8 mouse cellular contexts compared by ENCODE assay signal in genomic region chr7:80882830-80883505, GRCm38 (mm10). TPM values are rescaled to one million over a fixed set of nuclear protein-coding genes. Genes with fewer than 3 reads are reported as not detected.
A peak's percentile ranks its signal among the peaks of the same experiment; 100 is the strongest.
DNase-seq lines count a peak whose midpoint lies in the region; ATAC-seq lines count a peak whose summit lies in the region.

No protein-coding gene starts in this region.

- peak overlapping the region; percentile 43 for H3K4me2 ChIP-seq in hindbrain, embryonic 13.5 days

- DNase-seq in CD4-positive, CD25-positive, alpha-beta regulatory T cell, adult 2 months (ENCODE audit: low read depth, low spot score), result peak; percentile 93
- DNase-seq in brain, adult 2 months (ENCODE audit: low read depth, low spot score), result peak; percentile 97
- peak; percentile 63 to 71 for DNase-seq in layer of hippocampus, postnatal 10 days (ENCODE audit: low spot score in 2 of 2)
- peak; percentile 82 for DNase-seq in lung, postnatal 10 days
- DNase-seq in retina, postnatal 1 day, result peak; percentile 90
- DNase-seq in yolk sac, embryonic 10.5 days (ENCODE audit: low spot score), result peak; percentile 89

- H3K27ac ChIP-seq in hindbrain, embryonic 13.5 days, result no peak overlapping the region

- H3K36me3 ChIP-seq in hindbrain, embryonic 13.5 days, result peaks cover 5% of the 10 kb centered on the region

- 0 out of 2 replicates have a peak, but pooled peaks have one; percentile 25 for ATAC-seq in erythroblast, adult 5-6 weeks (replicated peaks; ENCODE audit: low FRiP score, poor library complexity, severe bottlenecking)
- peak; percentile 75 for ATAC-seq in hindbrain, embryonic 13.5 days (ENCODE audit: low FRiP score)

- no peaks in the 10 kb centered on the region for H3K27me3 ChIP-seq in hindbrain, embryonic 13.5 days

- H3K4me3 ChIP-seq in hindbrain, embryonic 13.5 days, result peak overlapping the region; percentile 16; the same call in 1 of the 2 replicates

- no peaks in the 10 kb centered on the region for H3K9me3 ChIP-seq in hindbrain, embryonic 13.5 days

- 0 out of 2 replicates have a peak overlapping the region, but pooled peaks have one; percentile 8 for H3K9ac ChIP-seq in hindbrain, embryonic 13.5 days

- 26% methylated on average over 14 of the region's 14 CpGs for WGBS in hindbrain, embryonic 13.5 days

- peaks cover 4% of the 10 kb centered on the region for H3K4me1 ChIP-seq in hindbrain, embryonic 13.5 days (replicated peaks)

RNA-seq across cellular contexts. Expression of gene Wdr73, which starts 18.1 kb away (rescaled TPM):
- total RNA-seq in erythroblast, adult 5-6 weeks (2015; ENCODE audit: low replicate concordance), result 6.7 and 9.0 TPM in 2 replicates
- 3.2 and 10.3 TPM in 2 replicates for total RNA-seq in erythroblast, adult 5-6 weeks (2017; ENCODE audit: low replicate concordance)
- polyA plus RNA-seq in hindbrain, embryonic 13.5 days (2015; fragmentation: Nextera tagmentation; extraction: Ambion mirVana), result 36.5 and 41.5 TPM in 2 replicates
- 10 to 100 TPM; 28.4 to 33.4 TPM for total RNA-seq in layer of hippocampus, postnatal 10 days (2021)

RNA-seq across cellular contexts. Expression of gene Nmb, which starts 21.9 kb away (rescaled TPM):
- total RNA-seq in erythroblast, adult 5-6 weeks (2015; ENCODE audit: low replicate concordance), result not detected in 2 replicates
- total RNA-seq in erythroblast, adult 5-6 weeks (2017; ENCODE audit: low replicate concordance), result 7.9 TPM in 1 of 2 replicates, not detected in the other
- 7.4 and 8.0 TPM in 2 replicates for polyA plus RNA-seq in hindbrain, embryonic 13.5 days (2015; fragmentation: Nextera tagmentation; extraction: Ambion mirVana)
- total RNA-seq in layer of hippocampus, postnatal 10 days (2021), result 10 to 100 TPM in 1 of 2 experiments, 1 to 10 TPM in 1; 9.9 to 12.7 TPM

RNA-seq across cellular contexts. Expression of gene Zscan2, which starts 22.2 kb away (rescaled TPM):
- 0.58 and 0.63 TPM in 2 replicates for total RNA-seq in erythroblast, adult 5-6 weeks (2015; ENCODE audit: low replicate concordance)
- total RNA-seq in erythroblast, adult 5-6 weeks (2017; ENCODE audit: low replicate concordance), result 2.7 TPM in 1 of 2 replicates, not detected in the other
- polyA plus RNA-seq in hindbrain, embryonic 13.5 days (2015; fragmentation: Nextera tagmentation; extraction: Ambion mirVana), result 5.3 and 5.8 TPM in 2 replicates
- 10 to 100 TPM; 13.5 to 14.4 TPM for total RNA-seq in layer of hippocampus, postnatal 10 days (2021)

RNA-seq across cellular contexts. Expression of gene Iqgap1, which starts 57.2 kb away (rescaled TPM):
- total RNA-seq in erythroblast, adult 5-6 weeks (2015; ENCODE audit: low replicate concordance), result 41.8 and 71.3 TPM in 2 replicates
- total RNA-seq in erythroblast, adult 5-6 weeks (2017; ENCODE audit: low replicate concordance), result 33.5 and 38.6 TPM in 2 replicates
- polyA plus RNA-seq in hindbrain, embryonic 13.5 days (2015; fragmentation: Nextera tagmentation; extraction: Ambion mirVana), result 21.1 and 23.6 TPM in 2 replicates
- total RNA-seq in layer of hippocampus, postnatal 10 days (2021), result 10 to 100 TPM; 28.8 to 37.8 TPM
